8 mouse cellular contexts compared by ENCODE assay signal in the genomic region with DNA sequence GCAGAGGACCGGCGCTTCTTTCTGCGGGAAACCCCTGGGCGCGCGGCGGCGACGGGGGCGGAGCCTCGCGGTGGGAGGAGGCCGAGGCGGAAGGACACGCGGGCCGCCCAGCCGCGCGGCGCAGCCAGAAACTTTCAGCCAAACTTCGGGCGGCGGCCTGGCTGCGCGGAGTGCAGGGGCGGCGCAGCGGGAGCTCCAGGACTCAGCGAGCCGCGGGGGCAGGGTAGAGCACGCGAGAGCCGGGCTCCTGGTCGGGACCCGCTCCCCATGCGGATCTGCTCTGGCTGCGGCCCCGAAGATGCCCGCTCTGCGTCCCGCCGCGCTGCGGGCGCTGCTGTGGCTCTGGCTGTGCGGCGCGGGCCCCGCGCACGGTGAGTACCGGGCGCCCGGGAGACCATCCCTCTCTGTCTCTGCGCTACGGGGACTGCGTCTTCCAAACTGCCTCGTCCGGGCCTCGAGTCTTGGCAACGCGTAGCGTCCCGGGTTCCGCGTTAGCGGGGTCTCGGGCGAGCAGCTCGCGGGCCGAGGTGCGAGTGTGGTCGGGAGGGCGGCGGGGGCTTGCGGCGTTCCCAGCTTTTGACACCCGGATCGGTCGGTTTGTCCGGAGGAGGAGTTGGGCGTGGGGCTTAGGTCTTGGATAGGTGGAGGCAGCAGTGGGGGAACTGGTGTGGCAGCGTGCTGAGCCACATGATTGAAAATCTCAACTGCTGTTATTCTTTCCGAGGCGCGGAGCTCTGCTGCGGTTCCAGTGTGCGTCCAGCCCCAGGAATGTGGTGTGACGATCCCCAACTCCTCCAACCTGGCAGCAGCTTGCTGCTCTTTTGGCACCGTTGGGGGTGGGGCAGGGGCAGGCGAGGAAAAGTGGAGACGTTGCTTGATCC. TPM values are rescaled to one million over a fixed set of nuclear protein-coding genes. Genes with fewer than 3 reads are reported as not detected.
DNase-seq lines count a peak whose midpoint lies in the region; ATAC-seq lines count a peak whose summit lies in the region.

A gene (plus strand): TSS at position 127 of the 881 bp plus-strand sequence.

- no peaks in the 10 kb centered on the region for H3K9me3 ChIP-seq in embryonic facial prominence, embryonic 14.5 days (ENCODE audit: control insufficient read depth, low read length)
- H3K9me3 ChIP-seq in kidney, embryonic 14.5 days (ENCODE audit: control insufficient read depth, low read length) = no peaks in the 10 kb centered on the region
- no peaks in the 10 kb centered on the region for H3K9me3 ChIP-seq in limb, embryonic 15.5 days

- H3K4me3 ChIP-seq in embryonic facial prominence, embryonic 14.5 days (ENCODE audit: low read depth, low read length) = peak within 1 kb of the TSS; percentile 78
- H3K4me3 ChIP-seq in kidney, embryonic 14.5 days (ENCODE audit: low read length) = peak within 1 kb of the TSS; percentile 76
- peak within 1 kb of the TSS; percentile 97 for H3K4me3 ChIP-seq in limb, embryonic 15.5 days

- H3K27me3 ChIP-seq in embryonic facial prominence, embryonic 14.5 days (replicated peaks; ENCODE audit: control insufficient read depth, insufficient read depth, low read length) = no peaks in the 10 kb centered on the region
- no peaks in the 10 kb centered on the region for H3K27me3 ChIP-seq in kidney, embryonic 14.5 days (ENCODE audit: control insufficient read depth, insufficient read depth, low read length)
- H3K27me3 ChIP-seq in limb, embryonic 15.5 days = no peaks in the 10 kb centered on the region

- peak within 1 kb of the TSS; percentile 90 for H3K9ac ChIP-seq in embryonic facial prominence, embryonic 14.5 days (ENCODE audit: low read depth, low read length)
- H3K9ac ChIP-seq in kidney, embryonic 14.5 days (ENCODE audit: low read depth, low read length) = peak within 1 kb of the TSS; percentile 94
- peak within 1 kb of the TSS; percentile 98 for H3K9ac ChIP-seq in limb, embryonic 15.5 days

- ATAC-seq in embryonic facial prominence, embryonic 14.5 days (ENCODE audit: low read depth) = peak; percentile 92
- peak; percentile 91 for ATAC-seq in kidney, embryonic 14.5 days (ENCODE audit: low FRiP score, low TSS enrichment)
- ATAC-seq in limb, embryonic 15.5 days (ENCODE audit: insufficient number of reproducible peaks, low FRiP score, low TSS enrichment, low read depth) = peak; percentile 86

- DNase-seq in 3T3-L1 (ENCODE audit: low read depth, low spot score) = peak; percentile 89
- DNase-seq in adrenal gland, postnatal 4 days (ENCODE audit: low spot score in 2 of 2) = peak; percentile 88
- peak; percentile 97 for DNase-seq in embryonic facial prominence, embryonic 14.5 days (ENCODE audit: low spot score)
- peak; percentile 94 for DNase-seq in heart, adult 8-10 months (ENCODE audit: low spot score)
- peak; percentile 84 to 94 for DNase-seq in monocyte, adult 2 months (ENCODE audit: low read depth in 1 of 2, low spot score in 2 of 2)
- peak; percentile 94 for DNase-seq in spleen, postnatal 36 days (ENCODE audit: low spot score in 2 of 2)

- no peaks in the 10 kb centered on the region for H3K36me3 ChIP-seq in embryonic facial prominence, embryonic 14.5 days (ENCODE audit: control insufficient read depth, insufficient read depth, low read length)
- H3K36me3 ChIP-seq in kidney, embryonic 14.5 days (ENCODE audit: control insufficient read depth, insufficient read depth, low read length) = no peaks in the 10 kb centered on the region
- no peaks in the 10 kb centered on the region for H3K36me3 ChIP-seq in limb, embryonic 15.5 days

- H3K4me1 ChIP-seq in embryonic facial prominence, embryonic 14.5 days (ENCODE audit: control insufficient read depth, insufficient read depth, low read length) = peaks cover 37% of the 10 kb centered on the region
- H3K4me1 ChIP-seq in kidney, embryonic 14.5 days (ENCODE audit: control insufficient read depth, insufficient read depth, low read length) = peaks cover 38% of the 10 kb centered on the region
- peaks cover 36% of the 10 kb centered on the region for H3K4me1 ChIP-seq in limb, embryonic 15.5 days

- WGBS in embryonic facial prominence, embryonic 14.5 days = 0% methylated on average over 58 of the region's 95 CpGs
- under 1% methylated on average over 85 of the region's 95 CpGs for WGBS in kidney, embryonic 14.5 days
- WGBS in limb, embryonic 15.5 days = under 1% methylated on average over 95 of the region's 95 CpGs

- peak within 1 kb of the TSS; percentile 73 for H3K4me2 ChIP-seq in embryonic facial prominence, embryonic 14.5 days (ENCODE audit: low read depth, low read length)
- H3K4me2 ChIP-seq in kidney, embryonic 14.5 days (replicated peaks; ENCODE audit: low read depth, low read length) = peak within 1 kb of the TSS; percentile 73
- peak within 1 kb of the TSS; percentile 67 for H3K4me2 ChIP-seq in limb, embryonic 15.5 days

- peak within 1 kb of the TSS; percentile 95 for H3K27ac ChIP-seq in embryonic facial prominence, embryonic 14.5 days (replicated peaks; ENCODE audit: low read depth, low read length)
- peak within 1 kb of the TSS; percentile 94 for H3K27ac ChIP-seq in kidney, embryonic 14.5 days (ENCODE audit: low read depth, low read length)
- H3K27ac ChIP-seq in limb, embryonic 15.5 days = peak within 1 kb of the TSS; percentile 99

RNA-seq across cellular contexts. Expression of the gene that starts here (rescaled TPM):
- total RNA-seq in adrenal gland, postnatal 4 days (2021) = 10 to 100 TPM; 73.9 to 80.1 TPM
- polyA plus RNA-seq in embryonic facial prominence, embryonic 14.5 days (2014; fragmentation: Nextera tagmentation; extraction: Ambion mirVana) = 35.6 and 39.3 TPM in 2 replicates
- 10 to 100 TPM; 15.1 to 20.0 (median 15.4) TPM for total RNA-seq in heart, adult 8-10 months (2022)
- 34.4 and 42.7 TPM in 2 replicates for polyA plus RNA-seq in kidney, embryonic 14.5 days (2014; fragmentation: Nextera tagmentation; extraction: Ambion mirVana)
- 35.8 and 40.8 TPM in 2 replicates for polyA plus RNA-seq in limb, embryonic 15.5 days (2015; fragmentation: Nextera tagmentation; extraction: Ambion mirVana)

Comparison
In these comparisons a context has a peak if more than half of its experiments do, and no peak if none do; other contexts are left out.
1. Peak in every context shown above with its lines: DNase-seq, ATAC-seq, H3K4me3 ChIP-seq and H3K27ac ChIP-seq.